Mouse (Mus musculus) erythroblast, embryonic 14.5 days (primary cell): ENCODE results near the gene Ahcyl1. TPM values are rescaled to one million over a fixed set of nuclear protein-coding genes. Genes with fewer than 3 reads are reported as not detected.

Experiments
- H3K27me3 ChIP-seq: 2 replicates; pipeline ENCODE4 v1.6.1; 2012; ENCODE audit warnings: inconsistent platforms; ENCODE audit not compliant: control insufficient read depth
- H3K36me3 ChIP-seq: 2 replicates; pipeline ENCODE4 v1.6.1; 2012; ENCODE audit warnings: mild to moderate bottlenecking, inconsistent platforms; ENCODE audit not compliant: control insufficient read depth
- H3K4me1 ChIP-seq: 2 replicates; pipeline ENCODE4 v1.6.1; 2012; ENCODE audit warnings: inconsistent platforms; ENCODE audit not compliant: control insufficient read depth
- H3K4me3 ChIP-seq: replicated peaks from 2 replicates; pipeline ENCODE3; 2012; ENCODE audit warnings: moderate library complexity, mild to moderate bottlenecking, inconsistent platforms
- H3K9me3 ChIP-seq: 2 replicates; pipeline ENCODE4 v1.6.1; 2012; ENCODE audit warnings: low read length, inconsistent platforms, mixed read lengths; ENCODE audit not compliant: control insufficient read depth
- GATA1 ChIP-seq: IDR thresholded peaks from 2 replicates; pipeline ENCODE4 v1.6.1; 2012; ENCODE audit warnings: low read length, inconsistent platforms, mixed read lengths
- TAL1 ChIP-seq: IDR thresholded peaks from 3 replicates; pipeline ENCODE4 v1.6.1; 2012; ENCODE audit warnings: low read length, inconsistent platforms, mixed read lengths
- polyA plus RNA-seq: library from polyadenylated mRNA; stranded (reverse); fragments of >175 nt; gene quantifications from 2 replicates; pipeline ENCODE4 v1.2.3, GENCODE M21; 2012

The Ahcyl1 gene
- polyA plus RNA-seq, 1 experiment, result 0.44 TPM

- H3K27me3 ChIP-seq, result no peaks in the 10 kb centered on the region; the same call in 1 of the 2 replicates
- no peaks in the 10 kb centered on the region for H3K36me3 ChIP-seq
- H3K9me3 ChIP-seq, result no peaks in the 10 kb centered on the region
- H3K4me1 ChIP-seq, result no peaks in the 10 kb centered on the region
- no peak for TF ChIP-seq GATA1
- TF ChIP-seq TAL1, result no peak
- H3K4me3 ChIP-seq, result no peak overlapping the region
Observed at GRCm38 (mm10) chr3:107637606-107638172, 58.7 kb downstream of the Ahcyl1 start.

GRCm38 (mm10) chr3:107636236-107636635 is 60.1 kb downstream of the Ahcyl1 start:
- Histone ChIP-seq H3K27me3 (no peaks in the 10 kb centered on the region; the same call in 1 of the 2 replicates), H3K4me3 (no peak overlapping the region), H3K36me3 (no peaks in the 10 kb centered on the region), H3K9me3 (no peaks in the 10 kb centered on the region), H3K4me1 (peaks cover 8% of the 10 kb centered on the region)
- TF ChIP-seq TAL1, result no peak
- no peak for TF ChIP-seq GATA1

GRCm38 (mm10) chr3:107635836-107636235 is 60.5 kb downstream of the Ahcyl1 start:
- TF ChIP-seq GATA1 (no peak), TAL1 (no peak)
- Histone ChIP-seq H3K36me3 (no peaks in the 10 kb centered on the region), H3K4me3 (no peak overlapping the region), H3K27me3 (no peaks in the 10 kb centered on the region; the same call in 1 of the 2 replicates), H3K9me3 (no peaks in the 10 kb centered on the region), H3K4me1 (peaks cover 12% of the 10 kb centered on the region)

- H3K4me1 ChIP-seq, result peaks cover 20% of the 10 kb centered on the region
- TF ChIP-seq TAL1, result no peak
- TF ChIP-seq GATA1, result no peak
Observed at GRCm38 (mm10) chr3:107633906-107634305, 62.5 kb downstream of the Ahcyl1 start.

GRCm38 (mm10) chr3:107632786-107633185 is 63.6 kb downstream of the Ahcyl1 start:
- Histone ChIP-seq H3K9me3 (no peaks in the 10 kb centered on the region), H3K4me3 (no peak overlapping the region), H3K36me3 (peaks cover 4% of the 10 kb centered on the region), H3K4me1 (peaks cover 20% of the 10 kb centered on the region), H3K27me3 (no peaks in the 10 kb centered on the region; the same call in 1 of the 2 replicates)
- no peak for TF ChIP-seq TAL1
- TF ChIP-seq GATA1, result no peak

More at GRCm38 (mm10) chr3:107633906-107634305, 62.5 kb downstream of the Ahcyl1 start:
- no peaks in the 10 kb centered on the region for H3K9me3 ChIP-seq
- H3K36me3 ChIP-seq, result peaks cover 4% of the 10 kb centered on the region
- H3K4me3 ChIP-seq, result no peak overlapping the region
- no peaks in the 10 kb centered on the region; the same call in 1 of the 2 replicates for H3K27me3 ChIP-seq

GRCm38 (mm10) chr3:107631523-107631958 is 64.8 kb downstream of the Ahcyl1 start, which contains the start of gene Strip1:
Gene Strip1 (minus strand): TSS chr3:107631694.
- peak within 1 kb of the TSS; percentile 88 for H3K4me3 ChIP-seq
- no peak for TF ChIP-seq GATA1
- TF ChIP-seq TAL1, result no peak

GRCm38 (mm10) chr3:107630682-107631522 is 65.5 kb downstream of the Ahcyl1 start, which contains the start of gene Gm10961:
Gene Gm10961 (plus strand): TSS chr3:107631322.
- TF ChIP-seq TAL1 (no peak), GATA1 (no peak)

More at GRCm38 (mm10) chr3:107631523-107631958, 64.8 kb downstream of the Ahcyl1 start, which contains the start of gene Strip1:
- no peaks in the 10 kb centered on the region; the same call in 1 of the 2 replicates for H3K27me3 ChIP-seq
- peaks cover 20% of the 10 kb centered on the region for H3K4me1 ChIP-seq
- H3K9me3 ChIP-seq, result no peaks in the 10 kb centered on the region
- peaks cover 16% of the 10 kb centered on the region for H3K36me3 ChIP-seq

GRCm38 (mm10) chr3:107629411-107629810 is 66.9 kb downstream of the Ahcyl1 start:
- Histone ChIP-seq H3K4me1 (peaks cover 20% of the 10 kb centered on the region), H3K4me3 (no peak overlapping the region), H3K27me3 (no peaks in the 10 kb centered on the region), H3K36me3 (peaks cover 36% of the 10 kb centered on the region), H3K9me3 (no peaks in the 10 kb centered on the region)
- TF ChIP-seq GATA1 (no peak), TAL1 (no peak)

More at GRCm38 (mm10) chr3:107630682-107631522, 65.5 kb downstream of the Ahcyl1 start, which contains the start of gene Gm10961:
- Histone ChIP-seq H3K4me3 (peak within 1 kb of the TSS; percentile 88), H3K9me3 (no peaks in the 10 kb centered on the region), H3K4me1 (peaks cover 20% of the 10 kb centered on the region), H3K27me3 (no peaks in the 10 kb centered on the region; the same call in 1 of the 2 replicates), H3K36me3 (peaks cover 21% of the 10 kb centered on the region)

- no peaks in the 10 kb centered on the region for H3K9me3 ChIP-seq
- peaks cover 20% of the 10 kb centered on the region for H3K4me1 ChIP-seq
- TF ChIP-seq GATA1 (no peak), TAL1 (no peak)
- H3K27me3 ChIP-seq, result no peaks in the 10 kb centered on the region
- no peak overlapping the region for H3K4me3 ChIP-seq
- peaks cover 43% of the 10 kb centered on the region for H3K36me3 ChIP-seq
Observed at GRCm38 (mm10) chr3:107628551-107628950, 67.8 kb downstream of the Ahcyl1 start.
